Mouse (Mus musculus) stomach, postnatal 0 days (tissue): ENCODE measurements at regions not wholly inside any gene's neighbourhood (a gene's known extent, or its start where the extent isn't known, plus 50 kb on each side); places are given as distances from the start of the nearest gene placed in this dataset.

ENCODE experiments used
- CTCF ChIP-seq: IDR thresholded peaks from 2 replicates; pipeline ENCODE4 v1.5.1; 2016; ENCODE audit warnings: antibody characterized with exemption, low read depth, mild to moderate bottlenecking, moderate library complexity
- EP300 ChIP-seq: optimal IDR thresholded peaks from 2 replicates; pipeline ENCODE3; 2016; ENCODE audit warnings: antibody characterized with exemption

DNA sequence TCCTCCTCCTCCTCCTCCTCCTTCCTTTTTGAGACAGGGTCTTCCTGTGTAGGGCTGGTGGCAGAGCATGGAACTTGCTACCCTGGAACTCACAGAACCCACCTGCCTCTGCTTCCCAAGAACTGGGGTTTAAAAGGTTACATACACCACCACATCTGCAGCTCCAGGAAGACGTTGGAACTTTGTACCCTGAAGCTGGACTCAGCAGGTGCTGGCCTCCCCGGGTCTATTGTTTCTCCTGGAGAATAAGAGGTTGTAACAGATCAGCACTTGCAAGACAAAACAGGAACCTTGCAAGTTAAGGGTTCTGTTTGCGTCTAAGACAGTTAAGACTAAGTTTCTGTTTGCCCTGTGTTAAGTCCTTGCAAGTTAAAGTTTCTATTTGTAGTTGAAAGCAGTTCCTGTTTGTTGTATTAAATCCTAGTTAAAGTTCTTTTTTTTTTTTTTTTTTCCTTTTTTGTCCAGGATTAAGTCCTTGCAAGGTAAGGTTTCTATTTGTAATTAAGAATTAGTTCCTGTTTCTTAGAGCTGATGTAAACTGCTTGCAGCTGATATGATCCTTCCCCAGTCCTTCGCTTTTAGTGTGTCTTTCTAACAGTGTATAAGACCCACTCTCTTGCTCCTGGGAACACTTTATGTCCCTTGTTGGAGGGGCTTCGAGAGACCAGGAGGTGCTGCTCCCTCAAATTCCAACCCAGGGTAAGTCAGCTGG is 55.0 kb upstream of the Sgk1 start:
- TF ChIP-seq CTCF (no peak), EP300 (no peak)
